Mouse (Mus musculus) liver, embryonic 14.5 days (tissue): ENCODE data around the gene Med11. TPM values are rescaled to one million over a fixed set of nuclear protein-coding genes. Genes with fewer than 3 reads are reported as not detected.

ENCODE experiments used
- ATAC-seq: fragments of 200-750 bp; cut with Nextera tagmentation; 2 replicates; pipeline ENCODE4 v1.8.0; 2017; ENCODE audit warnings: moderate number of reproducible peaks, mild to moderate bottlenecking, moderate library complexity; ENCODE audit not compliant: insufficient read depth
- DNase-seq, 3 experiments: peaks; one replicate each; pipeline ENCODE4 v3.0.0-alpha.2; 2012 to 2013; ENCODE audit warnings: low read depth in 3 of 3, low spot score in 3 of 3
- H3K27ac ChIP-seq: fragments of 300-500 bp; sonication (generic); 2 replicates; pipeline ENCODE4 v1.5.1; 2014; ENCODE audit warnings: moderate library complexity, mild to moderate bottlenecking, control low read depth, inconsistent platforms
- H3K27me3 ChIP-seq: fragments of 300-500 bp; sonication (generic); 2 replicates; pipeline ENCODE4 v1.6.1; 2014; ENCODE audit warnings: mild to moderate bottlenecking, low read length, moderate library complexity; ENCODE audit not compliant: control insufficient read depth, insufficient read depth
- H3K36me3 ChIP-seq: fragments of 300-500 bp; sonication (generic); replicated peaks from 2 replicates; pipeline ENCODE4 v1.6.1; 2014; ENCODE audit warnings: low read depth; ENCODE audit not compliant: control insufficient read depth, insufficient read depth
- H3K4me1 ChIP-seq, 2 experiments: fragments of 200-500 bp in 1 of 2; fragments of 300-500 bp in 1 of 2; sonication (generic) in 1 of 2; replicated peaks; 2 replicates each; pipeline ENCODE4 v1.6.1; 2012 to 2014; ENCODE audit warnings: antibody characterized with exemption in 1 of 2, inconsistent platforms in 1 of 2, low read length in 1 of 2; ENCODE audit not compliant: control insufficient read depth in 2 of 2, insufficient read depth in 2 of 2
- H3K4me2 ChIP-seq: fragments of 300-500 bp; sonication (generic); 2 replicates; pipeline ENCODE4 v1.6.1; 2014; ENCODE audit warnings: low read depth, mild to moderate bottlenecking, control low read depth, moderate library complexity
- H3K4me3 ChIP-seq, 2 experiments: fragments of 200-500 bp in 1 of 2; fragments of 300-500 bp in 1 of 2; sonication (generic) in 1 of 2; 2 replicates each; pipeline ENCODE4 v1.5.1; 2012 to 2014; ENCODE audit warnings: low read depth in 2 of 2, low read length in 2 of 2, mild to moderate bottlenecking in 2 of 2, control low read depth in 1 of 2, inconsistent platforms in 1 of 2, moderate library complexity in 1 of 2; ENCODE audit not compliant: insufficient read depth in 1 of 2
- H3K9ac ChIP-seq: fragments of 300-500 bp; sonication (generic); replicated peaks from 2 replicates; pipeline ENCODE4 v1.6.1; 2014; ENCODE audit warnings: mild to moderate bottlenecking, control low read depth, moderate library complexity
- H3K9me3 ChIP-seq: fragments of 300-500 bp; sonication (generic); 2 replicates; pipeline ENCODE4 v1.6.1; 2016; ENCODE audit warnings: low read length, mixed read lengths; ENCODE audit not compliant: control insufficient read depth
- CTCF ChIP-seq: IDR thresholded peaks from 2 replicates; pipeline ENCODE4 v1.5.1; 2016; ENCODE audit warnings: antibody characterized with exemption, low read depth, control low read depth
- EP300 ChIP-seq: IDR thresholded peaks from 2 replicates; pipeline ENCODE4 v1.6.1; 2016; ENCODE audit warnings: antibody characterized with exemption, low read depth
- WGBS: fragments of 180-500 bp; shearing (Covaris S2); extraction: QIAGEN DNeasy Blood & Tissue Kit; methylation state at CpG from one replicate; pipeline ENCODE4 v1.1.7; 2014; ENCODE audit not compliant: insufficient replicate concordance; 5-methylcytosine and 5-hydroxymethylcytosine counted together
- polyA plus RNA-seq, 2 experiments: library from polyadenylated mRNA; depleted of rRNA in 1 of 2; stranded (reverse) in 1 of 2; unstranded in 1 of 2; fragments of >200 nt; fragmentation: Nextera tagmentation in 1 of 2; extraction: Ambion mirVana in 1 of 2; gene quantifications; 2 replicates each; pipeline versions ENCODE4 v1.2.1 to v1.2.3; 2012 to 2014

The Med11 gene
- polyA plus RNA-seq, 2 experiments, result 11.9 to 17.0 TPM

- H3K27me3 ChIP-seq, result no peaks in the 10 kb centered on the region
- peaks cover 3 to 12% of the 10 kb centered on the region in 2 experiments for H3K4me1 ChIP-seq
- H3K9me3 ChIP-seq, result no peaks in the 10 kb centered on the region
- 22% methylated on average over 6 of the region's 6 CpGs for WGBS
- H3K4me3 ChIP-seq, result no peak overlapping the region
- DNase-seq (no peak), ATAC-seq (no peak)
- H3K36me3 ChIP-seq, result peaks cover 2% of the 10 kb centered on the region; the same call in 1 of the 2 replicates
- no peak overlapping the region for H3K9ac ChIP-seq
- H3K27ac ChIP-seq, result no peak overlapping the region
- H3K4me2 ChIP-seq, result no peak overlapping the region
- TF ChIP-seq EP300 (no peak), CTCF (no peak)
These were observed 14.3 kb upstream of the Med11 start for GRCm38 (mm10) chr11:70437426-70437825.

GRCm38 (mm10) chr11:70438728-70439374 is 12.9 kb upstream of the Med11 start:
- DNase-seq (no peak), ATAC-seq (no peak)
- Histone ChIP-seq H3K9ac (no peak overlapping the region), H3K36me3 (peaks cover 2% of the 10 kb centered on the region; the same call in 1 of the 2 replicates), H3K4me1 (peaks cover 0 to 4% of the 10 kb centered on the region in 2 experiments; a peak in 1 of 4 replicates), H3K27me3 (no peaks in the 10 kb centered on the region), H3K27ac (no peak overlapping the region), H3K4me3 (no peak overlapping the region), H3K9me3 (no peaks in the 10 kb centered on the region), H3K4me2 (no peak overlapping the region)
- no peak for TF ChIP-seq CTCF
- TF ChIP-seq EP300, result no peak
- 69% methylated on average over 7 of the region's 7 CpGs for WGBS

GRCm38 (mm10) chr11:70440637-70441036 is 11.1 kb upstream of the Med11 start:
- no peak overlapping the region for H3K4me3 ChIP-seq
- no peaks in the 10 kb centered on the region for H3K27me3 ChIP-seq
- peaks cover 2% of the 10 kb centered on the region; the same call in 1 of the 2 replicates for H3K36me3 ChIP-seq
- H3K4me2 ChIP-seq, result no peak overlapping the region
- H3K4me1 ChIP-seq, result peaks cover 0 to 14% of the 10 kb centered on the region in 2 experiments; a peak in 1 of 4 replicates
- DNase-seq (no peak), ATAC-seq (no peak)
- TF ChIP-seq CTCF, result no peak
- no peak for TF ChIP-seq EP300
- no peaks in the 10 kb centered on the region for H3K9me3 ChIP-seq
- H3K27ac ChIP-seq, result no peak overlapping the region
- no peak overlapping the region for H3K9ac ChIP-seq
- 71% methylated on average over 4 of the region's 4 CpGs for WGBS

- H3K4me3 ChIP-seq, result no peak overlapping the region
- no peak overlapping the region for H3K27ac ChIP-seq
- no peak for ATAC-seq
- peaks cover 0 to 20% of the 10 kb centered on the region in 2 experiments; a peak in 1 of 4 replicates for H3K4me1 ChIP-seq
- DNase-seq, result no peak
- H3K4me2 ChIP-seq, result no peak overlapping the region
- H3K36me3 ChIP-seq, result peaks cover 2% of the 10 kb centered on the region; the same call in 1 of the 2 replicates
- 74% methylated on average over 7 of the region's 7 CpGs for WGBS
- no peaks in the 10 kb centered on the region for H3K9me3 ChIP-seq
- no peaks in the 10 kb centered on the region for H3K27me3 ChIP-seq
- no peak for TF ChIP-seq EP300
- no peak for TF ChIP-seq CTCF
- H3K9ac ChIP-seq, result no peak overlapping the region
These were observed 9.8 kb upstream of the Med11 start for GRCm38 (mm10) chr11:70441882-70442281.

GRCm38 (mm10) chr11:70443964-70444363 is 7.8 kb upstream of the Med11 start:
- H3K4me2 ChIP-seq, result no peak overlapping the region
- no peak overlapping the region for H3K4me3 ChIP-seq
- peaks cover 0 to 20% of the 10 kb centered on the region in 2 experiments; a peak in 1 of 4 replicates for H3K4me1 ChIP-seq
- no peak overlapping the region for H3K9ac ChIP-seq
- DNase-seq (no peak), ATAC-seq (no peak)
- no peaks in the 10 kb centered on the region; the same call in 1 of the 2 replicates for H3K36me3 ChIP-seq
- H3K9me3 ChIP-seq, result no peaks in the 10 kb centered on the region
- no peak overlapping the region for H3K27ac ChIP-seq
- TF ChIP-seq CTCF (no peak), EP300 (no peak)
- 59% methylated on average over 3 of the region's 3 CpGs for WGBS
- no peaks in the 10 kb centered on the region for H3K27me3 ChIP-seq
